Mouse (Mus musculus) 3134 (cell line): ENCODE measurements around the gene Slc35d2.

Experiments
- DNase-seq: peaks from one replicate; pipeline ENCODE4 v3.0.0-alpha.2; 2011; ENCODE audit warnings: low spot score; ENCODE audit not compliant: insufficient read length; ENCODE audit errors: extremely low read depth

The Slc35d2 gene

DNA sequence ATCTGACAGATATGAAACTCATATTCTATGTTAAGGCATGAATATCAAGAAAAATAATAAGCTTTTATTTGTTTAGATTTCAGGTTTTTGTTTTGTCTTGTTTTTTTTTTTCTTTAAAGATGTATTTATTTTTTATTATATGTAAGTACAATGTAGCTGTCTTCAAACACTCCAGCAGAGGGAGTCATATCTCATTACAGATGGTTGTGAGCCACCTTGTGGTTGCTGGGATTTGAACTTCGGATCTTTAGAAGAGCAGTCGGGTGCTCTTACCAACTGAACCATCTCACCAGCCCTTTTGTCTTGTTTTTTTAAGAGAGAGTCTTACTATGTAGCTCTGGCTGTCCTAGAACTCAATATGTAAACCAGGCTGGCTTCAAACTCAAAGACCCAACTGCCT is 11.7 kb downstream of the Slc35d2 start:
- DNase-seq = no peak

DNA sequence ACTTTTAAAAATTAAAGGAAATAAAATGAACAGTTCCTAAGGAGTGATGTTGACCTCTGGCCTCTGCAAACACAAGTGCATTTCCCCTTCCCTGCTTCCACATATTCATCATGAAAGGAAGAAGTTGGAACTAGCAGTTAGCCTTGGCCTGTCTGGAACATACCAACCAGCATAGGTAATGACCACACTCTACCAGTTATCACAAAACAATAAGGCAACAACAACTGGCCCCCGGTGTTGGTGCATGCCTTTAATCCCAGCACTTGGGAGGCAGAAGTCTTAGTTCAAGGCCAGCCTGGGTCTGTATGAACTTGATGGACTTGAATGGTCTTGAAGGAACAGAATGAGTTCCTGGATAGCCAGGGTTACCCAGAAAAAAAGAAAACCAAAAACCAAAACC is 18.7 kb downstream of the Slc35d2 start:
- no peak for DNase-seq

DNA sequence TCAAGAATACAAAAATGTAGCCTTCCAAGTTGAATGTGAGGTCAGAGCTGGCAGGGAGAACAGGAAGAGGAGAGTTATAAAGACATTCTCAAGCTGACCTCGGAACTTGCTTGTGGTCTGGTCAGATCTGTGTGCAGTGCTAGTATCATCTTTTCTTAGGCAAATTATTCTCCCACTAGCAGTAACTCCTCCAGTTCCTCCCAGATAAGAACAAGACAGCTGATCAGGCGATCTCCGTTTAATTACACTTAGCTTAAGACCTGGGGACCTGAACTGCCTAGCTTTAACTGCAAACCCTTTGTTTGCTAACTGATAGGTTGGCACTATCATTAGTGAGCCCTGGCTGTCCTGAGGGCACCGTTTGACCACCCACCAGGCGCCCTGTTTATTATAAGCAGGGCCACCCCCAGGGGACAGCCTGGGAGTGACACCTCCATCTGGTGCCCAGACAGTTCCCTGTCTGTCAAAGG is 20.8 kb downstream of the Slc35d2 start:
- no peak for DNase-seq

DNA sequence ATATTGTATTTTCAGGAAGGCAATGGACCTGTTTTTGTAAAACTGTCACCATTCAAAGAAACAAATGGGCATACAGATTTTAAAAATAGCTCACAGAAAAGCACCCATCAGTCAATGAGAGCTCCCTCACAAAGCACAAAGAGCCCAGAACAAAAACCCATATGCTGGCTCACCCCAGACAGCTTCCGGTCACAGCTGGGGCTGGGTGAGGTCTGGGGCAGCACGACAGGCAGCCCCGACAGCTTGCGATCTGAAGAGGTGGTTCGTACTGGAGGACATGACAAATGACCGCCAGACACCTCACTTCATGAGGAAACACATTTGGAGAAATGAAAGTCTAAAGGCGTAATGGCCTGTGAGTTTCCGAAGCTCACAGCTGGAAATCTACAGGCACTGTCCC is 21.6 kb downstream of the Slc35d2 start:
- DNase-seq = no peak

DNA sequence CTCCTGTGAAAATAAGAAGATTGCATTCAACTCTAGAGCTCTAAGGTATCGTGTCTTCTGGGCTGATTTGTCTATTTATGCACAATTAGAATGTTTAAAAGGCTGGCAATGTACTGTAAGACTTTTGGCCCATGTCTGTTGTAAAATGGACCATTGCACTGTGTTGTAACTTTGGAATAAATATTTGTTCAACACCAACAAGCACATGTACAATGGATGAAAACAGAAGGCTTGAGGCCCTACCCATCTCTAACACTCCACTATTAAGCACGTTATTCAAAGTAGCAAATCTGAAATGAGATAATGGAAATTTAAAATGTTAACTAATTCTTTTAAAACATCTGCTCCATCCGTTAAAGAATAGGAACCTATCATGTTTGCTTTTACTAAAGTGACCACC is 22.1 kb downstream of the Slc35d2 start:
- DNase-seq = no peak

DNA sequence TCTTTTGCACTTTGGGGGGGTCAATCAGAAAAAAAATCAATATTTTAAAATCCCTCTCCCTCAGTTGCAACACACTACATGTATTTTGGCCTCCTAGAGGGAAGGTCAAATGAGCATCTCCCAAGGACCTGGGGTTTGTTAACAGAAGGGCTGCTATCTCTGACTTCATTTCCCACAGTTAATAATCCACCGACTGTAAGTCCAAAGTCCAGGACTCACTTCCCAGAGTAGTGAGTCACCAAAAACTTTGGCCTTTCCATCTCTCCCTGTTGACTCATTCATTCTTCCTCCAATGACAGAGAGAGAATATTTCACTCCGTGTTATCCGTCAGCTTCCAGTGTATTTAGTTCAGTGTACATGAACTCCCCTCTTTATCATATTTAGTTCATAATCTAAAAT is 23.5 kb downstream of the Slc35d2 start:
- peak; percentile 24 for DNase-seq

DNA sequence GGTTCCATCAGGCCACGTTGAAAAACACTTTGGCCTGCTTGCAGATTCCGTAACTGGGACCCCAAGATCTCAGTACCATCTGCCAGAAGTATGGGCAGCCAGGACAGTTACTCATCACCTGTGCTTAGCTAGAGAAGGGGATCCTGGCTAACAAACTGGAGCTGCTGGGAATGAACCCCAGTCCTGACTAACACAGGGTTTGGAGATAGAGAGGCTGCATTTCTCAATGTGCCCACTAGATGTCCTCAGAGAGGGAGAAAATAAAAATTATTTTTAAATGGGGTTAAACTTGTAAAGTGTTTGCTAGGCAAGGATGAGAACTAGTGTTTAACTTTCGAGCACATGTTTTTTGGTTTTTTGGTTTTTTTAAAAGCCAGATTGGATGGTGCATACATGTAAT is 29.0 kb downstream of the Slc35d2 start:
- DNase-seq = no peak

DNA sequence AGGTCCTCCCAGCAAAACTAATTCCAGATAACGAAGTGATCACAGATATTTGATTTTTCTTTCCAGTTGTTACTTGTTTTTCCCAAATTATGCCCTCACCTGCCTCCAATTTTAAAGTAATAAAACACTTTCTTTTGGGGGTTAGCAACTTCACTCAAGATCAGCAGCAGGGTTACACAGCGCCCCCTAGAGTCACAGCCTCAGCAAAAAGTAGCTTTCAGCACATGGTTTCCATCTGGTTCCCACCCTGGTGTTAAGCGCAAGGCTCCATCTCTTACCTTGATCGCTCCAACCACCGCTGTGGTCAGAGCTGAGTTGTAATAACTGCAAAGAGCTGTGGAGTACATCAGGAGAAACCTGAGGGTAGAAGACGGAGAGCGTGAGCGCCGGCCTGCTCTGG is 30.2 kb downstream of the Slc35d2 start:
- no peak for DNase-seq

DNA sequence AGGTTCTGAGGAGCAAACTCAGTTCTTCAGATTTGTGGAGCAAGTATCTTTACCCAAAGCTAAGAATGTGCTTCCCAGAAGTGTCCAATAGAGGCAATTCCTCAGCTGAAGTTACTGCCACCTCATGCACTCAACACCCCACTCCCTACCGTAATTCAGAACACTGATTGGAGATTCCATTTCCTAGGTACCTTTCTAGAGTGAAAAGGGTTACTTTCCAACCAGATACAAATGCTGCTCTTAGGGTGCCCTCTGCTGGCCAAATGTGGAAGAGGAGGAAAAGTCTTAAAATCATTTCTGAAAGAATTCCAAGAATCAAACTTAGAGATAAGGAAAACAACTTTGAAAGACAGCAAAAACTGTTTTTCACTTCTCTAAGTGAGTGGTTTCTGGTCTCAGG is 35.8 kb downstream of the Slc35d2 start:
- DNase-seq = no peak

DNA sequence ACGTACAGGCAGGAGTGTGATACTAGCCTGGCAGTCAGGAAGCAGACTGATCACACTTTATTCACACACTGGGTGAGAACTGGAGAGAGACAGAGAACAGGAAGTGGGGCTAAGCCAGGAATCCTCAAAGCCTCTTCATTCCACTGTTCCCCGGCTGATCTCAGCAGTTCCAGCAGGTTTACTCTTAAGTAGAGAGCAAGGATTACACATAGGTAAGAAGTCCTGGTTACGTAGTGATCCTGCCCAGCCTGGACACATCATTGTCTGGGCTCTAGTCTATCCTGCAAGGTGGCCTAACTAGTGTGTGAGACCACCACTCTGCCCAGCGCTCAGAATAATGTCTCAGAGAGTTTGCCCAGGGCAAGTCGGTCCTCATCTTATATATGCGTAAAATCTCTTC is 36.4 kb downstream of the Slc35d2 start:
- no peak for DNase-seq

DNA sequence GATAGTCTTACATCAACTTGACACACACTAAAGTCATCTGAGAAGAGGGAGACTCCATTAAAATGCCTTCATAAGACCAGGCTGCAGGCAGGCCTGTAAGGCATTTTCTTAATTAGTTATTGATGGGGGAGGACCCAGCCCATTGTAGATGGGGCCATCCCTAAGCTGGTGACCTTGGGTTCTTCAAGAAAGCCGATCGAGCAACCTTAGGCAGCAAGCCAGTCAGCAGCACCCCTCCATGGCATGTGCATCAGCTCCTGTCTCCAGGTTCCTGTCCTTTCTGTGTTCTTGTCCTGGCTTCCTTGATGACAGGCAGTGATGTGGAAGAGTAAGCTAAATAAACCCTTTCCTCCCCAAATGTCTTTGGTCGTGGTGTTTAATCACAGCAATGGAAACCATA is 37.0 kb downstream of the Slc35d2 start:
- no peak for DNase-seq

DNA sequence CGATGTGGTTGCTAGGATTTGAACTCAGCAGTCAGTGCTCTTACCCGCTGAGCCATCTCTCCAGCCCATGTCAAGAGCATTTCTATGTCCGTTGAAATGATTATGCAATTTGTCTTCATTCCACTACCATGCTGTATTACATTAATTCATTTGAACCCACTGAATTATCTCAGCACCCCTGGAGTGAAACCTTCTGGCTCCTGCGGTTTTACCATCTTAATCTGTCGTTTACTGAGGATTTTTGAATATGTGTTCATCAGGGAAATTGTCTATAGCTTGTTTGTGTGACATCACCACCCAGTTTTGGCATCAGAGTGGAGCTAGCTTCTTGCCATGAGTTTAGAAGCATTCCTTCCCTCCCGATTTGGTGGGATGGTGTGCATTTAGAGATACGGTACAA is 38.2 kb downstream of the Slc35d2 start:
- DNase-seq = no peak

DNA sequence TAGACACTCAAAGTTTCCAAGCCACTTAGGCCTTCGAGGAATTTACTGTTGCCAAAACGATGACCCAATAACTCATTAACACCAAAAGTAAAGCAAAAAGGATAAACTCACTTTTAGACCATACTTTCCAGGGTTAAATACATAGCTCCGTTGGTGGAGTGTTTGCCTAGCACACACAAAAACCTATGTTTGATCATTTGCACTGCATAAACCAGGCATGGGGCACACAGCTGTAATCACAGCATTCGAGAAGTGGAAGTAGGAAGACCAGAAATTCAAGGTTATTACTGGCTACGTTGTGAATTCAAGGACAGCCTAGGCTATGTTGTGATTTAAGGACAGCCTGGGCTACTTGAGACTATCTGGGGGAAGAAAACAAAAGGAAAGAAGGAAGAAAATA is 38.9 kb downstream of the Slc35d2 start:
- no peak for DNase-seq

DNA sequence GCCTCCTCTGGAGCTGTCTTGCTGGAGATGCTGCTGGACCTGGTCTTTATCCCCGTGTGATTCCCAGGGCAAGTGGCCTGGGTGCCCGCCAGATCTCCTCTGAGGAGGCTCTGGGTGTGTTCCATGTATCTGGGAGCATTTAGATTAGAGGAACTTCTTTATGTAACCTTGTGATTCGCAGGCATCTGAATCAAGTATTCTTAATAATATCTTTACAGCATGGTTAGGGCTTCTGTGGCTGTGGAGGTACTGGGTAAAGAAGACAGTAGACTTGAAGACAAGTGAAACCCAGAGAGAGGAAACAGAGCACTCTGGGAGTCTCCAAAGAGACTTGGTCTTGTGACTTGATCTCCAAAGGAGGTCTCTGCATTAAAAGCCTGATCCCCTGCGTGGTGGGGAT is 40.0 kb downstream of the Slc35d2 start, which contains the start of gene Hsd17b3:
Gene Hsd17b3 (minus strand): TSS at position 101 of the 400 bp plus-strand sequence.
- no peak for DNase-seq

DNA sequence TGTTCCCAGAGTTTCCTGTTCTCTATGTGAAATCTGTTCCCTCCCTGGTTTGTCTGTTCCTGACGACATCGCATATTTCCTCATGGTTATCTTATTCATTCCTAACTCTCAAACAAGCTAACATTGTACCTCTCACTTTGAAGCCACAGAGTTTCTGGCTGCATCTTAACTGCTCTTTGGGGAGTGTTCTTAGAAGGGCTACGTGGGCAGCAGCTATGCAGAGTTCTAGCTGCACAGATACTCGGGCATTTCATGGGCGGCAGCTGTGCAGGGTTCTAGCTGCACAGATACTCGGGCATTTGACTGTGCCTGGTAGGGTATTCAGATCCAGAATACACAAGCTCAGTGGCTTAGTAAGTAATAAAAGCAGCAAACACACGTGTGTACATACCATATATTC is 41.1 kb downstream of the Slc35d2 start:
- DNase-seq = no peak

DNA sequence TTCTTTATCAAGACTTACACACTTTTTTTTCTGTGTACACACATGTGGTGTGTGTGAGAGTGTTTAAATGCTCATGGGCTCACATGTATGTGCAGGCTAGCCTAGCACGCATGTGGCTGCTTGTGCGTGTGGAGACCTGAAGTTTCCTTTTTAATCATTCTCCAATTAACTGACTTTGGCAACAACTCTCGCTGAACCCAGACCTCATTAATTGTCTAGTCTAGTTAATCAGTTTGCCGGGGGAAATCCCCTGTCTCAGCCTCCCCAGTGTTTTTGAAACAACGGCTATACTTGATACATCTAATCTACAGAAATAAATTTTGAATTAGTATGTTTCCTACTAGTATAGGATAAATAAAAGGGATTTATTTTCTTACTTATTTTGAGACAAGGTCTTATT is 43.1 kb downstream of the Slc35d2 start:
- DNase-seq = no peak

DNA sequence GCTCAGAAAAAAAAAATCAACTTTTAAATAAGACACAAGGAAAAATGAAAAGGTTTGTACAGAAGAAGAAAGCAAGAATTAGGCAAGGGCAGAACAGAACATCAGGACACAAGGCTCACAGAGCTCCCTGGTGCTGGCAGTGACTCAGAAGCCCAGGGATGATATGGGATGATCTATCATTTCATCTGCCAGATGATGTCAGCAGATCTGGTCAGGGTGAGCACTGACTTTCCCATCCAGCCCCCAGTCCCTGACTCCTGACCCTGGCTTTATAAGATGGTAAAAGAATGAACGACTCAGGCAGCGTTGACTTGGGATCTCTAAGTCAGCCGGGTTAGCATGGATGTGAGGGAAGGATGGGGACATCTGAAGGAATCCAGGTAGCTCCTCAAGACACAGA is 45.8 kb downstream of the Slc35d2 start:
- no peak for DNase-seq

DNA sequence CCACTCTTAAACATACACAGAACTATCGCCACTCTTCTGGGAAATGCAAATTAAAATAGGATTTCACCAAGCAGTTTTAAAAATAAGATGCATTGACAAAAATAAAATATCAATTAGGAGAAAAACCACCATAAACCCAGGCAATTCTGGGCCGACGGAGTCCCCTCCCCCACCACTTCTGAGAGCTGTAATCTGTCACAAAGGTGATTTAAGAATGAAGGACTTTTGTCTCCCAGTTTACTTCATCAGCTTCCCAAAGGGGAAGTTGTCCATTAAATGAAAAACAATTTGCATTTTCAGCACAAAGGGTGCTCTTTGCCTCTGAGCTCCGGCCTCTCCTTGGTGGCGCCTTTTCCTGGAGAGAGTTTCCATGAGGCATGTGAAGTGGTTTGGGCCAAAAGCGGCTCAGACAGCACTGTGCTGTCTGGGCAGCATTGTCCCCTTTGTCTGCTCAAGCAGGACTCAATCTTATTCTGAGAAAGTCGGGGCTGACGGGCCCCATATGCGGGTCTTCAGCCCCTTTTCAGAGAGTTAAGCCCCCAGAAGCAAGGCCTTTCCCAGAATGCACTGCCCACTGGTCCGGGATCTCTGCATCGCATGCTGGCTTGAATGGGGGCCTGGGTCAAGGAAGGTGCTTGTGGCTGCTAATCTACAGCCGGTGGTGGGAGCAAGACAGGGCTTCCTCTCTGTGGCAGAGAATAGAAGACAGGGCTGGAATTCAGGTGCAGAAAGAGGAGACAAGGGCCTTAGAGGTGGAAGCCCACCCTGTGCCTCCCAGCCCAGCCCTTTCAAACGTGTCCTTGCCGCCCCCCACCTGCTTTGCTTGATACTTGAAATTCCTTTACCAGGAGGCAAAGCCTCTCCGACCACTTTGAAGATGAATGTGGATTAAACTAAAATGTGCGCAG is 47.9 kb downstream of the Slc35d2 start:
- no peak for DNase-seq

DNA sequence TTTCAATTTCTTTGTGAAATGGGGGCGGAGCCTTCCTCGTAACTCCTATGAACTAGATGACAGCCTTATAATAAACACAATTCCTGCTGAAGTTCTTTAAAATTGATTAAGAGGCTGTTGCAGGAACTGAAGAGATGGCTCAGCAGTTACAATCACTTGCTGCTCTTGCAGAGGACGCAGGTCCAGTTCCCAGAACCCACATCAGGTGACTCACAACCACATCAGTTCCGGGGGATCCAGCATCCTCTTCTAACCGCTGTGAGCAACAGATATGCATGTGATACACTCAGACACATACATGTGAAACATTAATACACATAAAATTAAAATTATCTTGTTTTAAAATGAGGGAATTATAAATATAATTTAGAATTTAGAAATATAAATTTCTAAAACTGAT is 51.6 kb downstream of the Slc35d2 start:
- peak; percentile 21 for DNase-seq

DNA sequence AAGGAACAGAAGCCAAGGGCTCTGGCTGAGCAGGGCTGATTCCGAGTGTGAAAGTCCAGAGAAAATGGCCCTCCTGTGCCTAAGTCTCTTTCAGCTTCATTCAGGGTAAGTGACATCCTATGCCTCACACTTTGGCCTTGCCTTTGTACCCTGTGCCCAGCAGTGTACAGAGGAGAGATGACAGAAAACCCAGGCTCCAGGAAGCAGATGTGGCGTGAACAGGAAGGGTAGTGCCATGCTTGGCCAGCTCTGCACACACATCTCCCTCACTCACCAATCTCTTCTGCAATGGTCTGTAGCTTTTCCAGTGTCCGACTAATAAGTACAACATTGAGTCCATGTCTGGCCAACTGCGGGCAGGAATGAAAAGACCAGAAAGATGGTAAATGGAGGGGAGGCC is 53.1 kb downstream of the Slc35d2 start:
- no peak for DNase-seq

DNA sequence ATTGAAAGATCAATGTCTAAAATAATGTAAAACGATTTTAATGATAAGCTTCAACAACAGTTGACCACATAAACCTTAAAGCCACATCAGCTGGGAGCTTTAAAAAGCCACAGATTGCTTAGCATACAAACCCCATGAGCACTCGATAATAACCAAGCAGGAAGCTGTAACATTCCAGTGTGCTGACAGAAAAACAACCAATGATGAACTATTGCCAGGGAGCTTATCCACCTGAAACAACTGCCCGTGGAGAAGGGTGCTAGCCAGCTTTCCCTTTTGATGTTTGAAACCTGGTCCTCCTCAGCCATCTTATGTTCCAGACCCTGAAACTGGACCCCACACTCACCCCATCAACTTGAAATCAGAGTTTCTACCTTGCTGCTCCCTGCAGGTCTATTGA is 62.5 kb downstream of the Slc35d2 start:
- DNase-seq = no peak

DNA sequence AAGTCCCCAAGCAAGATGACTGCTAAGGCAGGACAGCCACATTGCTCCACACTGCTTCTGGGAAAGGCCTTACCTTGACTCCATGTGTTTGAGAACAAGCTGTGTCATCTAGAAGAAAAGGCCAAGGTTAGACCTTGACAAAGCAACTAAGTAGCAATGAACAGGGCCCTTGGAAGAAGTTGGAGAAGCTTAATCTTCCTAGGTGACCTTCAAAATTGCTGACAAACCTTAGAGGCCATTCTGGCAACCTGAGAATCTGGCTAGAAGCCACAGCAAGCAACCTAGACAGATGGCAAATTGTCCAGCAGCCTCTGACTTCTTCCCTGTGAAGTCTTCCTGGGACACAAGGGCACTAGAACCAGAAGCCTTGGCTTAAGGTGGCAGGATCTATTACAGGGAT is 64.9 kb downstream of the Slc35d2 start:
- DNase-seq = no peak
